Mouse (Mus musculus): Measurements from ENCODE around the gene Errfi1.
"Not testable (repeated sequence)": the region's sequence is repeated elsewhere in the genome, so short reads cannot be mapped to it uniquely, and the experiment has no call there.

Errfi1 gene

GRCm38 (mm10) chr4:150887903-150888302 lies 34.2 kb downstream of the Errfi1 start:
- no peak for DNase-seq

DNA sequence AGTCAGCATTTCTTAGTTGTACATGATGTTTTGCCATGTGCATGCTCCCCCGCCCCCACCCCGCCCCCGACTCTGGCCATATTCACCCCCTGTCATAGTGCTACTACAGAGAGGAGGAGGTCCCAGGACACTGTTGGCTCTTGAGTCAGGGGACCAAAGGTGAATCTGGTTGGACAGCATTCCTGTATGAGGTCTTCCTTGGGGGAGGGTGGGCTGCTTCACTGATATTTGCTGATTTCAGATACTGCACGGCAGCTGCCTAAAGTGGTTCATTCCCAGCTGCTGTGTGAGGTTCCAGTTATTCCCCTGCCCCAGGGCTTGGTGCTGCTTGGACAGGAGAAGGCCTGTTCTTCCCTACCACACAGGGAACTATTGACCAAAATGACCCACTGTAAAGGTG lies 34.8 kb downstream of the Errfi1 start:
- no peak for DNase-seq

DNA sequence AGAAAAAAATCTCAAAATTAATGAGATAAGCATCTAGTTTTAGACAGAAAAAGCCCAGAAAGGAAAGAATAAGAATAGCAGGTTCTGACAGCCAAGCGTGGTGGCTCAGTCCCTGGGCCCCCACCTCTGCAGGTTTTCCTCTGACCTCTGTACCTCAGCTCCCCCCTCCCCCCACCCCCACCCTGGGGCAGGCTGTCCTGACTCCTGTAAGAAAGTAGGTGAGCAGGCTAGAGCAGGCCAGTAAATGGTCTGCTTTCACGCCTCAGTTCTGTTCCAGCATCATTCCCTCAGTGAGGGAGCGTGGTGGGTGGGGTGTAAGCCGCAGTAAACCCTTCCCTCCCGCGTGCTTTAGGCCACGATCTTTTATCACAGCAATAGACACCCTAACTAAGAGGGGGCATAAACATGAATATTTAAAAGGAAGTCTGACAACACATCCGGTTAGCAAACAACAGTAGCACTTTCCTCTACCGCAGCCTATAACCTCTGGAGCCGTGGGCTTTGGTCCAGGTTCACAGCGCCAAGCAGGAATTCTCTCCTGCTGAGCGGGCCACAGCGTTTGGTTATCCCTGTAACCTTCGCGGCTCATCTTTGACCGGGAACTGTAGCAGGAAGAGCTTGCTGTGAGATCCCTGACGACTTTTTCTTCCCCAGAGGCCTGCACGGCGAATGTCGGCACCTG lies 35.7 kb downstream of the Errfi1 start:
- DNase-seq: no peak

- no peak for DNase-seq
These were observed 36.2 kb downstream of the Errfi1 start for GRCm38 (mm10) chr4:150889955-150890315.

DNA sequence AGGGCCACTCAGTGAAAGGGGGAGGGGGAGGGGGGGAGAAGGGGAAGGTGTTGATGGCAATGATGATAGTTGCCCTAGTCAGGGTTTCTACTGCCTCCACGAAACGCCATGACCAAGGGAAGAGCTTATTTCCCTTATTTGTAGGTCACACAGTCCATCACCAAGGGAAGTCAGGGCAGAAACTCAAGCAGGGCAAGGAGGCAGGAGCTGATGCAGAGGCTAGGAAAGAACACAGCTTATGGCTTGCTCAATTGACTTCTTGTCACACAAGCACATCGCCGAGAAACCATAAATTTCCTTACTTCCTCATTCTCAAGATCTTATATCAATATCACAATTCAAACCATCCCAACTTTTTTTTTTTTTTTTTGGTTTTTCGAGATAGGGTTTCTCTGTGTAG lies 37.6 kb downstream of the Errfi1 start:
- no peak for DNase-seq

DNA sequence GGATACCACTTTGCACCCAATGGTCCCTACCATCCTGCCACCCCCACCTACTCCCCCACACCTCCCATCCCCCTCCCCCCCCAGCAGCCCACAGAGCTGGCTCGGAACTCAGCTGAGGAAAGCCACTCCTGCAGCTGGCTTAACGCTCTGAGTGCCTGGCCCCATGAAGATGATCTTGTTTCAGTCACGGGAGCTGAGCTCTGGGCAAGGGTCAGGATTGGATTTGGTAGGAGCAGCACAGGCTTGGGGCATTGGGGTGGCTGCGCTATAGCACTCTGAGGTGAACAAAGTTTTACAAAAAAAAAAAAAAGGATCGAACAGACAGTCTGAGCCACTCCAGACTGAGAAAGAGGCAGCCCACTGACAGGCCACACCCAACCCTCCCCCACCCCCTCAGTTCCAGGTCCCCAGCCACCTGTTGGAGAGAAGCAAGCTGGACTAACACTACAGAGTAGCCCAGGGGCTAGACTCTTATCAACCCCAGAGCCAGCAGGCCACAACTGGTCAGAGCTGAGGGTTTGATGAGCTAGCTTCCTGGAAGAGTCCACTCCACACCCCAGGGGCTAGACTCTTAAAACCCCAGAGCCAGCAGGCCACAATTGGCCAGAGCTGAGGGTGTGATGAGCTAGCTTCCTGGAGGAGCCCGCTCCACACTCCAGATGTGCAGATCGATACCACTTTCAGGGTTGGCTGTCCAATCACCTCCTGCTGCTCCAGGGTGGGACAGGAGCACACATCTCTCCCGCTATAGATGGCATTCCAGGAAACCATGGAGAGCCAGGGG lies 41.2 kb downstream of the Errfi1 start:
- DNase-seq: no peak

- no peak for DNase-seq
These were observed 43.3 kb downstream of the Errfi1 start for GRCm38 (mm10) chr4:150896896-150897624.

GRCm38 (mm10) chr4:150898716-150899365 lies 45.1 kb downstream of the Errfi1 start:
- peak; percentile 45 for DNase-seq

GRCm38 (mm10) chr4:150900486-150900885 lies 46.8 kb downstream of the Errfi1 start:
- no peak for DNase-seq

DNA sequence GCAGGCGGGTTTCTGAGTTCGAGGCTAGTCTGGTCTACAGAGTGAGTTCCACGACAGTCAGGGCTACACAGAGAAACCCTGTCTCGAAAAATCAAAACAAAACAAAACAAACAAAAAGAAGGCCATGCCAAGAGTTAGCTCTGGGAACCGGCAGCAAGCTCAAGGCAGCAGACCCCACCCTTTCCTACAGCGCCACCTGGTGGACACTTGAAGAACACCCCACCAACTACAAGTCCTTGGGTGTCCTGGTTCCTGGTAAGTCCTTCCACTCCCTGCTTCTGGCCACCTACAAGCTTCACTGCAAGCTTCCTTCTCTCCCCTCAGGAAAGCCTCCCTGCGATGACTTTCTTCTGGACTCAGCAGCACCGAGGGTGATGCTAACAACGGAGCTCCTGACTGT lies 47.9 kb downstream of the Errfi1 start:
- DNase-seq: peak; percentile 70

DNA sequence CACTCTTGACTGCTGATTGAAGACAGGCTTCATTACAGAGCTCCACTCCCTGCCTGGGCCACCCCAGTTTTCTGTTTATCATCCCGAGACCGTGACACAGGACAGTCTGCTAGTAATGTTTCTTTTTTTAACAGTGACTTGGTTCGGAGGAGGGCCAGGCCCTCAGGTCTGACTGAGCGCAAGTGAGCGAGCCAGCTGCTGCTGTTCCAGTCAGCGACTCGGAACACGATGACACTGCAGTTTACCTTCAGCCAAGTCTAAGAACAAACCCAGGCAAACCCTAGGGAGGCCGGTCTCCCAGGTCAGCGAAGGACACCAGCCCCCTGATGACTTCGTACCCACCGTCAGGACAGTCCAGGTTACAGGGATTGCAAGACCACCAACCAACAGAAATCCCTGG lies 48.3 kb downstream of the Errfi1 start:
- no peak for DNase-seq

DNA sequence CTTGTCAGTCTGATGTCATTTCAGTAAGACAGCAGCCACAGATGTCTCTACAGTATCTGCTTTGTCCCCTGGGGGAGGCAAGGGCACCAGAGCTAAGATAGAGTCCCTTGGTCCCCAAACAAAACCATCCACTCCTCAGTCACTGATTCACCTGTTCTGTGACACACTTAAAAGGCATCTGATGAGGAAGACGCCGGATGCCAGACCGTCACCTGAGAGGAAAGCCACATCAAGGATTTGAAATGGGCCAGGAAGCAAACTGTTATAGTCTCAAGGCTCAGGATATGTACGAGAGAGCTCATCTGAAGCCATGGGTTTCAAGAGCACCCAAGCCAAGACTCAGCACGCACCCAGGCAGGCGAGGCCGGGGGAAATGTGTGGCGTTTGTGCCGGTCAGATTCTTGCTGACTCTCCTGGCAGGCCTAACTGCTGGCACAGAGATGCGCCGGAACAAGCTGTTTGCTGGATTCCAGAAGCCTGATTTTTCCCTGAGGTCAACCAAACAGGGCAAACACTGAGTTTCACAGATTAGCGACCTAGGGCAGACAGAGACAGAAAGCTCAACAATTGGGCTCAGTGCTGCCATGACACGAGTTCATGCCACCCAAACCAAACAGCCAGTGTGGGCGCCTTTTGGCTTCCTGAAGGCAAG lies 49.5 kb downstream of the Errfi1 start:
- DNase-seq: no peak

GRCm38 (mm10) chr4:150907099-150907498 lies 53.4 kb downstream of the Errfi1 start:
- DNase-seq: no peak

DNA sequence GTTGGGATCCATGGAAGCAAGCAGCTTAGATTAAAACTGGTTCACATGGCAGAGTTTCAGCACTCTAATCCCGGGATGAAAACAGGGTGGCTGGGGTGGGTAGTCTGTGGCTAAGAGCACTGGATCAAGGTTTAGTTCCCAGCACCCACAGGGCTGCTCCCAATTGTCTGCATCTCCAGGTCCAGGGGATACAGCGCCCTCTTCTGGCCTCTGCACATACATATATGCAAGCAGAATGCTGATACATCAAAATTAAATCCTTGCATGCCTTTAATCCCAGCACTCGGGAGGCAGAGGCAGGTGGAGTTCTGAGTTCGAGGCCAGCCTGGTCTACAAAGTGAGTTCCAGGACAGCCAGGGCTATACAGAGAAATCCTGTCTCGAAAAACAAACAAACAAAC lies 54.8 kb downstream of the Errfi1 start:
- DNase-seq: not testable (repeated sequence)

DNA sequence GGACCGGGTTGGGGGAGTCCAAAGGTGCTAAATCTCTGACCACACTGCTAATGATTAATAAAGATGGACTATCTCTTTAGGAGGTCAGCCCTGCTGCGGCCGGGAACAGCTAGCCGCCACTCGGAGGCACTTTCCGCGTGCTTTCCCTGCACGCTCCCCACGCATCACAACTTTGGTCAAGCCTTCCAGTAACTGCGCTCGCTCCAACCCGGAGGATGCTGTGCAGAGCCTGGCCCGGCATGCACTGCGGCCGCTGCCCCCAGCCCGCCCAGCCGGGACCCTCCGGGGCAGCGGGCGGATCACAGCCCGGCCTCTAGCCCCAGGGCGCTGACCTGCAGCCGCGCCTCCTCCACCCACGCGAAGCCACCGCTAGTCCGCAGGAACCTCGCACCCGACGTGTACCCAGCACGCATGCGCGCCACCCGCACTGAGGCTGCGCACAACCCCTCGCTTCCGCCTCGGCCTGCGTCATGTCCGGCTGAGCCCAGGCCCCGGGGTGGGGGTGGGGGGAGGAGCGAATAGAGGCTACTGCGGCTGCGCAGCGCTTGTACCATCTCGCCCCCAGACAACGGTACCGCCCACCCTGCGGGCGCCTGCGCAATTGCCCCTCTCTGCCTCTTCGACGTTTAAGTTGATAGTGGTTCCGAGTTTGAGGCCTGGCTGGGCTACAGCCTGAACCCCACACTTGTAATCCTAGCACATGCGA lies 55.9 kb downstream of the Errfi1 start:
- DNase-seq: peak; percentile 99

GRCm38 (mm10) chr4:150910164-150910951 lies 56.6 kb downstream of the Errfi1 start:
- DNase-seq: no peak

DNA sequence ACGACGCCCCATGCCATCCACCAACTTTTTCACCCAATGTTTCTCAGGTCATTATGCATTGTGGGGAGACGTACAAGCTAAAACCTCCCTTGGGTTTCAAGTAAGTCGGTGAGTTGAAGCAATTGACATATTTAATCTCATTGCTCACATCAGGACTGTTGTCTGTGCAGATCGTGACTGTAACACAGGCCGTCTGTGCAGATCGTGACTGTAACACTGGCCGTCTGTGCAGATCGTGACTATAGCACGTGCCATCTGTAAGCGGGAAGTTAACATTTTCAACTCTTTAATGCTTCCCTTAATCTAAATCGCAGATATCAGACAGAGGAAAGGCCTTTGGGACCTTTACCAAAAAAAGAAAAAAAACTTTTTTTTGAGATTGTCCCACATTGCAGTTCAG lies 60.0 kb downstream of the Errfi1 start:
- DNase-seq: no peak

GRCm38 (mm10) chr4:150914290-150914733 lies 60.6 kb downstream of the Errfi1 start, which contains the start of the genes Park7 and Tnfrsf9:
Gene Park7 (minus strand): TSS chr4:150914437.
Gene Tnfrsf9 (plus strand): TSS chr4:150914562.
- peak; percentile 96 for DNase-seq

GRCm38 (mm10) chr4:150915181-150915906 lies 61.6 kb downstream of the Errfi1 start:
- no peak for DNase-seq

- no peak for DNase-seq
These were observed 63.8 kb downstream of the Errfi1 start for GRCm38 (mm10) chr4:150917336-150918027.

All from cerebellum, adult 8-10 months (tissue).